Mouse (Mus musculus): ENCODE data around the gene Tchp.

Gene Tchp

GRCm38 (mm10) chr5:114687901-114688300 lies 19.7 kb upstream of the Tchp start:
- no peak for TF ChIP-seq GATA4 (IDR thresholded peaks at IDR 0.05; ENCODE audit: insufficient replicate concordance, low read length)

DNA sequence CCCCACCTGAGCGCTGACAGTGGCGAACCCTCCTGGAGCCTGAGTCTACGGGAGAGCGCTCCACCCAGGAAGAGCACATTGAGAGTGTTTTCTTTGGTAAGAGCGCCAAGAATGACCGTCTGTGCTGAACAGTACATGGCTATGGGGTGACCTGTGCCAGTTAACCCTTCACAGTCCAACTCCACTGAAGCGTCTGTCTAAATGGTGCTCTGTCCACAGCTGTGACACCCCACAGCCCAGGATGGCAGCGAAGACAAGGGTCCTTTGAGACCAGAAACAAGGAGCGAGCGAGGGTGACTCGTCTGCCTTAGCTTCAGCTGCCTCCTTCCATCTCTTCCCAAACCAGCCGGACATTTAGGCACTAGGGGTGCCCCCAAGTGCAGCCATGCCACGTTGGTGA lies 18.9 kb upstream of the Tchp start:
- TF ChIP-seq GATA4 (IDR thresholded peaks at IDR 0.05; ENCODE audit: insufficient replicate concordance, low read length), result no peak

- no peak for TF ChIP-seq GATA4 (IDR thresholded peaks at IDR 0.05; ENCODE audit: insufficient replicate concordance, low read length)
Observed at GRCm38 (mm10) chr5:114689700-114690366, 17.7 kb upstream of the Tchp start.

DNA sequence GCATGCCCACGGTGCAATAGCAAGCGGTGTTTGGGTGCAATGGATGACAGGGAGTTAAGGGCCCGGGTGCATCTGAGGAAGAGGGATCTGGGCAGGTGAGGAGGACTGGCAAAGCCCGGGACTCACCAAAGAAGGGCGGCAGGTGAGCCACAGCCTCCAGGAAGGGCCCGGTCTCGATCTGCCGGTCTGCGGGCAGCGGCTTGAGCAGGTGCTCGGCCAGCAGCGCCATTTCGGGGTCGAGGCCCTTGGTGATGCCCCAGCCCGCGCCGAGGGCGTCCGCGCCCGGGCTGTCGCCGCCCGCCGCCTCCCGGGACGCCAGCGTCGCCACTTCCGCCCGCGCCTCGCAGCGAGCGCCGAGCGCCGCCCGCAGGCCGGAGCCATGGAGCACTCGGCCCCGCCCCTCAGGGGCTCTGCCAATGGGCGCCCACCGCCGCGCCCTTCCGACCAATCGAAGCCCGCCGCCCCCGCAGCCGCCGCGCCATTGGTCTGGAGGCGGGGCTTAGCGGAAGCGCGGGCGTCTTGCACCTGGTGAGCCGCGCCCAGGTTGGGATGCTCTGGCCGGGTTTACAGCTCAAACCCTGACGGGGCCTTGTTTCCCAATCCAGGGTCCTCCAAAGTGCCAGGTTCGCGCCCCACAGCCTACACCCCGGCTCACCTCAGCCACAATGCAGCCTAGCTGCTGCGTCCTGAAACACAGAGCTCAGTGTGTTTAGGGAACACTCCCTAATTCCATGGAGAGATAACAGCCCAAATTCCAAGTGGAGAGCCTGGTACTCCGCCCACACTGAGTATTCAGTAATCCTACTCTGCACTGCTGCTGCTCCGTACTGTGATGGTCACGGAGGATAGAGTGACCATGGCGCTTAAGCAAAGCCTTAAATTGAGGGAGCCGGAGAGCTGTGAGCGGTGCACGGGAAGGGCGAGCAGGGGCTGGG lies 16.7 kb upstream of the Tchp start, which contains the start of gene Gltp:
TSS of gene Gltp (minus strand) at position 352 of the 935 bp plus-strand sequence.
- TF ChIP-seq GATA4 (IDR thresholded peaks at IDR 0.05; ENCODE audit: insufficient replicate concordance, low read length), result no peak

DNA sequence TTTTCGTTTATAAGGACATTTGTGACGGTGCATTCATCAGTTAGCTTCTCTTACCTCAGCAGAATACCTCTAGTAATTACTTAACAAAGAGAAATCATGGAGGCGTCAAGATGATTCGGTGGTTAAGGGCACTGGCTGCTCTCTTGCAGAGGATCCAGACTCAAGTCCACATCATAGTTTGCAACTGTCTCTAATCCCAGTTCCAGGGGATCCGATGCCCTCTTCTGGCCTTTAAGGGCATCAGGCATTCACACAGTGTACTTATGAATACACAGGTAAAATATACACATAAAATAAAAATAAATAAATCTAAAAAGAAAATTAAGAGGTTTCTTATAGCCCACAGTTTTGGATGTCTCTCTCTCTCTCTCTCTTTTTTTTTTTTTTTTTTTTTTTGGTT lies 11.8 kb upstream of the Tchp start:
- no peak for TF ChIP-seq GATA4 (IDR thresholded peaks at IDR 0.05; ENCODE audit: insufficient replicate concordance, low read length)

DNA sequence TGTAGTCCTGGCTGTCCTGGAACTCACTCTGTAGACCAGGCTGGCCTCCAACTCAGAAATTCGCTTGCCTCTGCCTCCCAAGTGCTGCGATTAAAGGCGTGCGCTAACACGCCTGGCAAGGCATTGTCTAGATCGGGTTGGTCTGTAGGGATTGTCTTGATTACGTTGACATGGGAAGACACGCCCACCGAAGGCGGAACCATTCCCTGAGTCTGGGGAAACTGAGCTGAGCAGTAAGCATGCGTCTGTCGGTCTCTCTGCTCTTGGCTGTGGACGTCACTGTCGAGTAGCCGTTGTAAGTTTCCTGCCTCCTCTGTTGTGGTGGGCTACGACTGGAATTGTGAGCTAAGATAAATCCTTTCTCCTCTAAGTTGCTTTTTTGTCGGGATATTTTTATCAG lies 10.6 kb upstream of the Tchp start:
- no peak for TF ChIP-seq GATA4 (IDR thresholded peaks at IDR 0.05; ENCODE audit: insufficient replicate concordance, low read length)

DNA sequence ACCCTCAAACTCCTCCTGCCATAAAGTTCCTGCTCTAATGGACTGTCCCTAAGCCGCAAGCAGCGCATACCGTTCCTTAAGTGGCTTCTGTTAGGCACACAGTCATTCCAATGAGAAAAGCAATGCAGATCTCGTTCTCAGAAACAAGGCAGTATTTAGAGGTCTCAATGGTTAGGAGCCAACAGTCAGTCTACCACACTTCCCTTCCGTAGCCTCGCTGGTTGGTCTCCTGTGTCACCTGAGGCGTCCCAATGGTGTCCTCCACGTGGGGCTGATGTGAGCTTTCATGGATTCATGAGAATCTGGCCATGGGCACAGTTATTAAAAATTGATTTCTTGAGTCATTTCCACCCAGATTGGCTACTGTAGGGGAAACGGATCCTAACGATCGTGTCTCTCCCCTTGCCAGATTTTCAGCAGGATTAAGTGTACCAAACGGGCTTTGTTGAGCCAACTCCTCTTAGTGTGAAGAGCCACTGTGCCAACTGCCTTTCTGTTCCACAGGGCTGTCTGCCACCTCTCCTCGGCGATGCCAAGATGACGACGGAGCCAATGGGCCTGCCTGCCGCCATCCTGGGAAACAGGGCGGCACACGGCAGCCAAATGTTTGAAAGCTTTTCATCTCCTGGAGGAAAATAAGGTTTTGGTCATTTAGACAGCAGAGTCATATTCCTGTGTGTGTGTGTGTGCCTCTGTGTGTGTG lies 9.4 kb upstream of the Tchp start:
- no peak for TF ChIP-seq GATA4 (IDR thresholded peaks at IDR 0.05; ENCODE audit: insufficient replicate concordance, low read length)

- TF ChIP-seq GATA4 (IDR thresholded peaks at IDR 0.05; ENCODE audit: insufficient replicate concordance, low read length), result no peak
Observed at GRCm38 (mm10) chr5:114699015-114699414, 8.5 kb upstream of the Tchp start.

DNA sequence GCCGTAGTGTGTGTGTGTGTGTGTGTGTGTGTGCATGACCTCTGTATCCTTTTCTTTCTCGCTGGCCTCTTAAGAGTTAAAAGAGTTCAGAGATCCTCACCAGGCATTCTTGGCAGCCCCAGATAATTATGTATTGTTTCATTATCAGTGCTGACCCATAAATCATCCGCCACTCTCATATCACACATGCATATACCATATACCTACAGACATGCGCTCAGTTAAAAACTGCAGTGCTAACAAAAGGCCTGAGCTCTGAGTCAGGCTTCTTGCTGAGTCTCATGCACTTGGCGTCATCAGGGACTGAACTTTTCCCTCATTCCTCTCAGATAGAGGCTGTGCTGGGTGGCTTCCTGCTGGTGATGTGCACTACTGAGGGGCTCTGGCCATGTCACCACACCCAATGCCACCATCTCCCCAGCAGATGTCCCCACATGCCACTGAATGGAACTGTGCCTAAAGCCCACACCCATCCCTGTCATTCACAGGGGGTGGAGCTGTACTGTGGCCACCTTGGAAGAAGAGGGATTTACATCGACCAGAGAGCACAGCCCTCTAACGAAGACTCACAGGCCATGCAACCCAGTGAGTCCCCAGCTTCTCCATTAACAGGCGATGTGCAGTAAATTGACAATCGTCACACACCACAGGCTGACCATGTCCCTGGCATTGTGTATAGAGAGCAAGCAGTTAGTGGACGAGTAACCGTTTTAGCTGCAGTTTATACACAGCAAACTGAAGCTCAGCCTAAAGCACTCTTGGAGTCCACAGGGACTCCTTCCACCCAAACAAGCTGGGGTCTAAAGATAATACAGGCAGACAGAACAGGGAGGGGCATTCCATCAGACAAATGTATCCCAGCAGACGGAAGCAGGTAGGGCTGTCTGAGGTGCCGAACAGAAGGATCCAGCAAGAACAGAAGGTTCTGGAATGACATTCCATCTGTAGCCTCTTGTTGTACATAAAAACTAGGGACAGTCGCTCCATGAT lies 4.9 kb upstream of the Tchp start:
- TF ChIP-seq GATA4 (IDR thresholded peaks at IDR 0.05; ENCODE audit: insufficient replicate concordance, low read length), result no peak

- TF ChIP-seq GATA4 (IDR thresholded peaks at IDR 0.05; ENCODE audit: insufficient replicate concordance, low read length), result no peak
Observed at GRCm38 (mm10) chr5:114708491-114708890, 931 bp downstream of the Tchp start.

- TF ChIP-seq GATA4 (IDR thresholded peaks at IDR 0.05; ENCODE audit: insufficient replicate concordance, low read length), result no peak
Observed at GRCm38 (mm10) chr5:114709357-114709756, 1.8 kb downstream of the Tchp start.

DNA sequence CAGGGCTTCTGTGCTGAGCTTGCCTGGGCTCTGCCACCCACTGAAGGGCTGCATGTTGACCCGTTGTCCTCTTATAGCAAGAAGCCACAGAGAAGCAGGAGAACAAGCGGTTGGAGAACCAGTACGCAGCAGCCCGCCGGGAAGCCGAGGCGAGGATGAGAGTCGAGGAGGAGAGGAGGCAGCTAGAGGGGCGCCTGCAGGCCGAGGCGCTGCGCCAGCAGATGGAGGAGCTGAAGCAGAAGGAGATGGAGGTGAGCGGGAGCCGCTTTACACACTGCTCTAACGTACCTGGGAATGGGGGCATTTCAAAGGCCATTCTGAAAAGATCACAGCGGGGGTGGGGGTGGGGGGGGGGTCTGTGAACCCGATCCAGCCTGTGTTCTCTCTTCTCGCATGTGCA lies 7.0 kb downstream of the Tchp start:
- TF ChIP-seq GATA4 (IDR thresholded peaks at IDR 0.05; ENCODE audit: insufficient replicate concordance, low read length), result no peak

- TF ChIP-seq GATA4 (IDR thresholded peaks at IDR 0.05; ENCODE audit: insufficient replicate concordance, low read length), result no peak
Observed at GRCm38 (mm10) chr5:114717292-114717691, 9.7 kb downstream of the Tchp start.

- no peak for TF ChIP-seq GATA4 (IDR thresholded peaks at IDR 0.05; ENCODE audit: insufficient replicate concordance, low read length)
Observed at GRCm38 (mm10) chr5:114717937-114718336, 10.4 kb downstream of the Tchp start.
